Mouse (Mus musculus): Measurements from ENCODE around the gene C77080. TPM values are rescaled to one million over a fixed set of nuclear protein-coding genes. Genes with fewer than 3 reads are reported as not detected.

C77080 gene
- polyA plus RNA-seq, 1 experiment = 15.6 TPM

GRCm38 (mm10) chr4:129188803-129189541 is 72.2 kb downstream of the C77080 start:
- DNase-seq = peak; percentile 70 to 73
- Histone ChIP-seq H3K4me1 (ENCODE audit: control insufficient read depth, insufficient read depth, low read length) (peaks cover 2% of the 10 kb centered on the region), H3K27me3 (ENCODE audit: control insufficient read depth, insufficient read depth, low read length) (no peaks in the 10 kb centered on the region), H3K27ac (ENCODE audit: insufficient read depth, low read length) (peak overlapping the region; percentile 14; the same call in 1 of the 2 replicates), H3K4me3 (replicated peaks; ENCODE audit: insufficient read depth, low read depth, low read length) (peak overlapping the region; percentile 86)
- under 1% methylated on average over 72 of the region's 74 CpGs for WGBS
- TF ChIP-seq POLR2A (IDR thresholded peaks at IDR 0.05; ENCODE audit: borderline replicate concordance, insufficient read depth, low read length) = no peak
- no peak for TF ChIP-seq CTCF (IDR thresholded peaks at IDR 0.05; ENCODE audit: borderline replicate concordance, insufficient read depth, low read depth, low read length)

- Histone ChIP-seq H3K4me1 (ENCODE audit: control insufficient read depth, insufficient read depth, low read length) (peaks cover 2% of the 10 kb centered on the region), H3K4me3 (replicated peaks; ENCODE audit: insufficient read depth, low read depth, low read length) (peak overlapping the region; percentile 86), H3K27me3 (ENCODE audit: control insufficient read depth, insufficient read depth, low read length) (no peaks in the 10 kb centered on the region), H3K27ac (ENCODE audit: insufficient read depth, low read length) (no peak overlapping the region)
- TF ChIP-seq POLR2A (IDR thresholded peaks at IDR 0.05; ENCODE audit: borderline replicate concordance, insufficient read depth, low read length) (no peak), CTCF (IDR thresholded peaks at IDR 0.05; ENCODE audit: borderline replicate concordance, insufficient read depth, low read depth, low read length) (no peak)
- no peak for DNase-seq
- WGBS = 13% methylated on average over 5 of the region's 5 CpGs
Measured at GRCm38 (mm10) chr4:129188041-129188659, 73.1 kb downstream of the C77080 start.

GRCm38 (mm10) chr4:129179560-129179959 is 81.6 kb downstream of the C77080 start:
- Histone ChIP-seq H3K4me1 (ENCODE audit: control insufficient read depth, insufficient read depth, low read length) (no peaks in the 10 kb centered on the region), H3K4me3 (replicated peaks; ENCODE audit: insufficient read depth, low read depth, low read length) (no peak overlapping the region), H3K27ac (ENCODE audit: insufficient read depth, low read length) (no peak overlapping the region), H3K27me3 (ENCODE audit: control insufficient read depth, insufficient read depth, low read length) (no peaks in the 10 kb centered on the region; the same call in 1 of the 2 replicates)
- TF ChIP-seq CTCF (IDR thresholded peaks at IDR 0.05; ENCODE audit: borderline replicate concordance, insufficient read depth, low read depth, low read length) = no peak
- TF ChIP-seq POLR2A (IDR thresholded peaks at IDR 0.05; ENCODE audit: borderline replicate concordance, insufficient read depth, low read length) = no peak
- 19% methylated on average over 1 of the region's 1 CpGs for WGBS
- DNase-seq = no peak

GRCm38 (mm10) chr4:129172529-129172928 is 88.7 kb downstream of the C77080 start:
- no peak overlapping the region for H3K4me3 ChIP-seq (replicated peaks; ENCODE audit: insufficient read depth, low read depth, low read length)
- 80% methylated on average over 1 of the region's 1 CpGs for WGBS
- no peaks in the 10 kb centered on the region; the same call in 1 of the 2 replicates for H3K27me3 ChIP-seq (ENCODE audit: control insufficient read depth, insufficient read depth, low read length)
- H3K27ac ChIP-seq (ENCODE audit: insufficient read depth, low read length) = no peak overlapping the region
- no peak for DNase-seq
- no peaks in the 10 kb centered on the region for H3K4me1 ChIP-seq (ENCODE audit: control insufficient read depth, insufficient read depth, low read length)
- TF ChIP-seq CTCF (IDR thresholded peaks at IDR 0.05; ENCODE audit: borderline replicate concordance, insufficient read depth, low read depth, low read length) = peak; percentile 11; the same call in 1 of the 2 replicates
- TF ChIP-seq POLR2A (IDR thresholded peaks at IDR 0.05; ENCODE audit: borderline replicate concordance, insufficient read depth, low read length) = no peak

Other genes starting within 250 kb of the C77080 start
- gene Rnf19b, start 203.1 kb downstream of the C77080 start, polyA plus RNA-seq (2012; rRNA removed) = 137 and 154 TPM in 2 replicates
- 0.16 TPM in 2 replicates for gene Tmem54, start 155.9 kb downstream of the C77080 start, polyA plus RNA-seq (2012; rRNA removed)
- 148 and 176 TPM in 2 replicates for gene Hpca, start 139.4 kb downstream of the C77080 start, polyA plus RNA-seq (2012; rRNA removed)
- 192 TPM in 2 replicates for gene Fndc5, start 124.4 kb downstream of the C77080 start, polyA plus RNA-seq (2012; rRNA removed)
- gene S100pbp, start 71.7 kb downstream of the C77080 start, polyA plus RNA-seq (2012; rRNA removed) = 28.5 and 31.3 TPM in 2 replicates
- 104 and 107 TPM in 2 replicates for gene Yars, start 71.6 kb downstream of the C77080 start, polyA plus RNA-seq (2012; rRNA removed)
- gene Sync, start 26.2 kb upstream of the C77080 start, polyA plus RNA-seq (2012; rRNA removed) = 1.00 and 1.4 TPM in 2 replicates
- gene Rbbp4, start 74.0 kb upstream of the C77080 start, polyA plus RNA-seq (2012; rRNA removed) = 70.9 and 73.7 TPM in 2 replicates
- gene Zbtb8os, start 74.3 kb upstream of the C77080 start, polyA plus RNA-seq (2012; rRNA removed) = 31.2 and 35.3 TPM in 2 replicates
- 10.6 and 12.9 TPM in 2 replicates for gene Zbtb8a, start 116.7 kb upstream of the C77080 start, polyA plus RNA-seq (2012; rRNA removed)
- 2.1 and 2.2 TPM in 2 replicates for gene Zbtb8b, start 179.4 kb upstream of the C77080 start, polyA plus RNA-seq (2012; rRNA removed)
- 33.9 and 37.3 TPM in 2 replicates for gene Bsdc1, start 200.2 kb upstream of the C77080 start, polyA plus RNA-seq (2012; rRNA removed)
- 0.16 TPM in 2 replicates for gene Tssk3, start 229.6 kb upstream of the C77080 start, polyA plus RNA-seq (2012; rRNA removed)
- gene Fam229a, start 229.8 kb upstream of the C77080 start, polyA plus RNA-seq (2012; rRNA removed) = 0.67 and 0.92 TPM in 2 replicates